Mouse (Mus musculus): ENCODE results near the gene Vmn1r85.
A peak's percentile ranks its signal among the peaks of the same experiment; 100 is the strongest.

The Vmn1r85 gene

GRCm38 (mm10) chr7:13037901-13038555 is 56.9 kb downstream of the Vmn1r85 start, which contains the start of gene Ube2m:
Gene Ube2m (minus strand): TSS chr7:13038275.
- DNase-seq (ENCODE audit: low read depth), result peak; percentile 98

GRCm38 (mm10) chr7:13037366-13037765 is 57.6 kb downstream of the Vmn1r85 start:
- DNase-seq (ENCODE audit: low read depth), result no peak

DNA sequence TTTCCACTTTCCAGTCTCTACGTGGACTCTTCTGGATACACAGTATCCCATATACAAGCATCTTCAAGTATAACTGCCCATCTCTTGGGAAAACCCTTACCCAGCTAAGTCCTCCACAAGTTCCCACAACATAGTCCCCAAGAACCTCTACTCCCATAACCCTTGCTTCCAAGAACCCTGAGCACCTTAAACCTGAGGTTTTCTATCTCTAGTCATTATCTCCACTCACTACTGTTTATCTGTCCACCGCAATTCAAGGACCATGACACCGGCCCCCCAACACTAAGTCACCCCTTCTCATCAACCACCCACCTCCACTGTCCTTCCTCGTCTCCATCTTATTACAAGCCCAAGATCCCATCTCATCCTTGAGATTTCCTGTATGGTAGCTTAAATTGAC is 58.2 kb downstream of the Vmn1r85 start:
- DNase-seq (ENCODE audit: low read depth), result no peak

- DNase-seq (ENCODE audit: low read depth), result no peak
Observed at GRCm38 (mm10) chr7:13035211-13035855, 59.6 kb downstream of the Vmn1r85 start.

GRCm38 (mm10) chr7:13034148-13034977 is 60.6 kb downstream of the Vmn1r85 start, which contains the start of gene Chmp2a:
Gene Chmp2a (minus strand): TSS chr7:13034807.
- DNase-seq (ENCODE audit: low read depth), result peak; percentile 94

GRCm38 (mm10) chr7:13033451-13034147 is 61.4 kb downstream of the Vmn1r85 start:
- no peak for DNase-seq (ENCODE audit: low read depth)

Data from c-Kit-positive CD71-positive TER-119-negative erythroid progenitor cells, embryonic 14.5 days (primary cell).